Mouse (Mus musculus) testis, adult 2 months (tissue): Measurements from ENCODE around the gene Galnt14. TPM values are rescaled to one million over a fixed set of nuclear protein-coding genes. Genes with fewer than 3 reads are reported as not detected.

Source experiments
- H3K27ac ChIP-seq: fragments of 200-500 bp; 2 replicates; pipeline ENCODE4 v1.5.1; 2012; ENCODE audit warnings: low read depth, low read length; ENCODE audit not compliant: control insufficient read depth, insufficient read depth
- H3K27me3 ChIP-seq: fragments of 200-500 bp; 2 replicates; pipeline ENCODE4 v1.6.1; 2012; ENCODE audit warnings: mild to moderate bottlenecking, low read length, moderate library complexity; ENCODE audit not compliant: control insufficient read depth, insufficient read depth
- H3K36me3 ChIP-seq: fragments of 200-500 bp; 2 replicates; pipeline ENCODE4 v1.6.1; 2012; ENCODE audit warnings: mild to moderate bottlenecking, low read length; ENCODE audit not compliant: control insufficient read depth, insufficient read depth
- H3K4me1 ChIP-seq: fragments of 200-500 bp; 2 replicates; pipeline ENCODE4 v1.6.1; 2012; ENCODE audit warnings: low read length; ENCODE audit not compliant: control insufficient read depth, insufficient read depth
- H3K4me3 ChIP-seq: fragments of 200-500 bp; 2 replicates; pipeline ENCODE4 v1.5.1; 2012; ENCODE audit warnings: low read depth, mild to moderate bottlenecking, low read length, moderate library complexity, mixed read lengths; ENCODE audit not compliant: control insufficient read depth
- CTCF ChIP-seq: fragments of 200-500 bp; IDR thresholded peaks from 2 replicates; pipeline ENCODE4 v1.5.1; 2012; ENCODE audit warnings: low read depth, mild to moderate bottlenecking, inconsistent platforms, low read length, moderate library complexity; ENCODE audit not compliant: control insufficient read depth, insufficient read depth, insufficient replicate concordance
- POLR2A ChIP-seq: fragments of 200-500 bp; IDR thresholded peaks from 2 replicates; pipeline ENCODE4 v1.6.1; 2012; ENCODE audit warnings: low read depth, mild to moderate bottlenecking, inconsistent platforms, low read length, moderate library complexity; ENCODE audit not compliant: control insufficient read depth
- polyA plus RNA-seq: library from polyadenylated mRNA; depleted of rRNA; stranded (reverse); fragments of >200 nt; gene quantifications from 2 replicates; pipeline ENCODE4 v1.2.3, GENCODE M21; 2012

The Galnt14 gene
- polyA plus RNA-seq, 1 experiment, result 3.9 TPM

- H3K27me3 ChIP-seq, result no peaks in the 10 kb centered on the region
- H3K36me3 ChIP-seq, result no peaks in the 10 kb centered on the region
- no peaks in the 10 kb centered on the region for H3K4me1 ChIP-seq
- no peak overlapping the region for H3K4me3 ChIP-seq
- H3K27ac ChIP-seq, result no peak overlapping the region
- no peak for TF ChIP-seq CTCF
- TF ChIP-seq POLR2A, result no peak
Observed at GRCm38 (mm10) chr17:73602552-73603478, 107.4 kb downstream of the Galnt14 start.

GRCm38 (mm10) chr17:73599923-73600322, 110.3 kb downstream of the Galnt14 start:
- Histone ChIP-seq H3K4me3 (no peak overlapping the region), H3K4me1 (no peaks in the 10 kb centered on the region), H3K27me3 (no peaks in the 10 kb centered on the region), H3K36me3 (no peaks in the 10 kb centered on the region), H3K27ac (no peak overlapping the region)
- TF ChIP-seq POLR2A (no peak), CTCF (no peak)

GRCm38 (mm10) chr17:73592081-73592480, 118.2 kb downstream of the Galnt14 start:
- Histone ChIP-seq H3K4me1 (no peaks in the 10 kb centered on the region), H3K36me3 (no peaks in the 10 kb centered on the region), H3K27ac (no peak overlapping the region), H3K27me3 (no peaks in the 10 kb centered on the region), H3K4me3 (no peak overlapping the region)
- no peak for TF ChIP-seq CTCF
- no peak for TF ChIP-seq POLR2A

- Histone ChIP-seq H3K36me3 (no peaks in the 10 kb centered on the region), H3K4me1 (no peaks in the 10 kb centered on the region), H3K27me3 (no peaks in the 10 kb centered on the region), H3K27ac (no peak overlapping the region), H3K4me3 (no peak overlapping the region)
- no peak for TF ChIP-seq CTCF
- no peak for TF ChIP-seq POLR2A
Observed at GRCm38 (mm10) chr17:73587573-73587972, 122.7 kb downstream of the Galnt14 start.

- Histone ChIP-seq H3K36me3 (no peaks in the 10 kb centered on the region), H3K4me3 (no peak overlapping the region), H3K27ac (no peak overlapping the region), H3K4me1 (no peaks in the 10 kb centered on the region), H3K27me3 (no peaks in the 10 kb centered on the region)
- TF ChIP-seq POLR2A (no peak), CTCF (no peak)
Observed at GRCm38 (mm10) chr17:73574186-73574585, 136.1 kb downstream of the Galnt14 start.

GRCm38 (mm10) chr17:73572881-73573280, 137.4 kb downstream of the Galnt14 start:
- Histone ChIP-seq H3K27ac (no peak overlapping the region), H3K36me3 (no peaks in the 10 kb centered on the region)
- TF ChIP-seq POLR2A (no peak), CTCF (no peak)

GRCm38 (mm10) chr17:73572440-73572839, 137.8 kb downstream of the Galnt14 start:
- Histone ChIP-seq H3K27ac (no peak overlapping the region), H3K27me3 (no peaks in the 10 kb centered on the region), H3K4me1 (no peaks in the 10 kb centered on the region), H3K4me3 (no peak overlapping the region), H3K36me3 (no peaks in the 10 kb centered on the region)
- no peak for TF ChIP-seq POLR2A
- TF ChIP-seq CTCF, result peak; percentile 64; the same call in 1 of the 2 replicates

More at GRCm38 (mm10) chr17:73572881-73573280, 137.4 kb downstream of the Galnt14 start:
- H3K4me1 ChIP-seq, result no peaks in the 10 kb centered on the region
- H3K27me3 ChIP-seq, result no peaks in the 10 kb centered on the region
- no peak overlapping the region for H3K4me3 ChIP-seq

GRCm38 (mm10) chr17:73571961-73572360, 138.3 kb downstream of the Galnt14 start:
- Histone ChIP-seq H3K4me1 (no peaks in the 10 kb centered on the region), H3K4me3 (no peak overlapping the region), H3K36me3 (no peaks in the 10 kb centered on the region), H3K27ac (no peak overlapping the region), H3K27me3 (no peaks in the 10 kb centered on the region)
- TF ChIP-seq POLR2A (no peak), CTCF (no peak)
